24 mouse cellular contexts compared by ENCODE assay signal in the genomic region with DNA sequence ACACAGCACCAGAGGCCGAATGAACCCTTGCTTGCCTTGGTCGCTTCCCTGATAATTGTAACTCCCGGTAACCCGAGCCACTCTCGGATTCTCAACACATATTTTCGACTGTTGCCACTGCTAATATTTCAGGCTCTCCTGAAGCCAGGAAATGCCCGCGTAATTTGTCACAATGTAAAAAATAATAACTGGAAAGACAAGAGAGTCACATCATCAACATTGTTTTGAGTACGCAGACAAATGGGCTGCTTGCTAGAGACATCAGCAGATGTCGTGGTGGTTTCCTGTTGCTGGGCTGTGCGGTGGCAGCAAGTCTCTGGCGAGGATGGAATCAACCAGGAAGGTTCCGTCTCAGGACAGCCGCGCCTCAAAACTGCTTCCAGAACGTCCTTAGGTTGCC.
DNase-seq lines count a peak whose midpoint lies in the region; ATAC-seq lines count a peak whose summit lies in the region.
"Had no signal": no experiment of that assay in that cellular context is flagged by ENCODE, and none has a peak within 500 bp of the region (broad histone marks: within the 10 kb centered on the region; RNA-seq: fewer than 3 reads in every experiment).

No protein-coding gene starts in this region.

- H3K4me1 ChIP-seq in embryonic facial prominence, embryonic 11.5 days (ENCODE audit: control insufficient read depth, insufficient read depth, low read length) = no peaks in the 10 kb centered on the region
- peaks cover 7% of the 10 kb centered on the region; the same call in 1 of the 2 replicates for H3K4me1 ChIP-seq in embryonic facial prominence, embryonic 10.5 days
- no peaks in the 10 kb centered on the region for H3K4me1 ChIP-seq in kidney, embryonic 16.5 days (ENCODE audit: insufficient read depth, low read length)
- no peaks in the 10 kb centered on the region for H3K4me1 ChIP-seq in midbrain, embryonic 11.5 days (ENCODE audit: control insufficient read depth, insufficient read depth, low read length)
- no peaks in the 10 kb centered on the region for H3K4me1 ChIP-seq in midbrain, embryonic 15.5 days
- H3K4me1 ChIP-seq: forebrain, embryonic 13.5 days; liver, embryonic 12.5 days had no signal

- peak; percentile 14 for DNase-seq in embryonic facial prominence, embryonic 11.5 days (ENCODE audit: low spot score)
- DNase-seq in embryonic facial prominence, embryonic 10.5 days (ENCODE audit: low spot score) = no peak
- no peak for DNase-seq in kidney, adult 18-20 months
- peak; percentile 77 for DNase-seq in midbrain, embryonic 11.5 days (ENCODE audit: low spot score, missing footprints)
- no peak for DNase-seq in right cerebral cortex, postnatal 36 days (ENCODE audit: low spot score in 2 of 2)
- no peak for DNase-seq in layer of hippocampus, adult 18-20 months (ENCODE audit: low spot score in 2 of 2)
- DNase-seq: adrenal gland, postnatal 14 days; cerebellum, adult 11-12 months; cerebellum, adult 9-11 months; gastrocnemius, postnatal 25 days; kidney, adult 2 months; kidney, postnatal 14 days; liver, postnatal 0 days; lung, postnatal 36 days; midbrain, embryonic 14.5 days; right cerebral cortex, postnatal 25 days; spleen, adult 18-20 months; thymus, postnatal 14 days had no signal

- no peak overlapping the region for H3K4me3 ChIP-seq in embryonic facial prominence, embryonic 11.5 days (ENCODE audit: low read depth, low read length)
- H3K4me3 ChIP-seq in embryonic facial prominence, embryonic 10.5 days = no peak overlapping the region
- no peak overlapping the region for H3K4me3 ChIP-seq in kidney, embryonic 16.5 days (ENCODE audit: low read length)
- H3K4me3 ChIP-seq in midbrain, embryonic 11.5 days (ENCODE audit: low read depth, low read length) = no peak overlapping the region
- H3K4me3 ChIP-seq in midbrain, embryonic 15.5 days = no peak overlapping the region
- H3K4me3 ChIP-seq: forebrain, embryonic 13.5 days; liver, embryonic 12.5 days had no signal

- no peak overlapping the region for H3K4me2 ChIP-seq in embryonic facial prominence, embryonic 11.5 days (ENCODE audit: low read depth, low read length)
- H3K4me2 ChIP-seq in kidney, embryonic 16.5 days (replicated peaks; ENCODE audit: low read depth, low read length) = peak overlapping the region; percentile 21; the same call in 1 of the 2 replicates
- H3K4me2 ChIP-seq in midbrain, embryonic 11.5 days = no peak overlapping the region
- no peak overlapping the region for H3K4me2 ChIP-seq in midbrain, embryonic 15.5 days
- H3K4me2 ChIP-seq: forebrain, embryonic 13.5 days; liver, embryonic 12.5 days had no signal

- no peaks in the 10 kb centered on the region for H3K27me3 ChIP-seq in embryonic facial prominence, embryonic 11.5 days (ENCODE audit: control insufficient read depth, insufficient read depth, low read length)
- H3K27me3 ChIP-seq in embryonic facial prominence, embryonic 10.5 days (replicated peaks; ENCODE audit: low read depth, poor library complexity, severe bottlenecking) = no peaks in the 10 kb centered on the region
- H3K27me3 ChIP-seq in kidney, embryonic 16.5 days (ENCODE audit: insufficient read depth, low read length) = no peaks in the 10 kb centered on the region
- no peaks in the 10 kb centered on the region for H3K27me3 ChIP-seq in midbrain, embryonic 11.5 days (ENCODE audit: control insufficient read depth, insufficient read depth, low read length)
- no peaks in the 10 kb centered on the region for H3K27me3 ChIP-seq in midbrain, embryonic 15.5 days (replicated peaks)
- H3K27me3 ChIP-seq: forebrain, embryonic 13.5 days; liver, embryonic 12.5 days had no signal

- WGBS in embryonic facial prominence, embryonic 11.5 days = 56% methylated on average over 16 of the region's 16 CpGs
- WGBS in embryonic facial prominence, embryonic 10.5 days = 70% methylated on average over 16 of the region's 16 CpGs
- WGBS in kidney, embryonic 16.5 days = 56% methylated on average over 16 of the region's 16 CpGs
- 88% methylated on average over 16 of the region's 16 CpGs for WGBS in midbrain, embryonic 11.5 days
- 88% methylated on average over 16 of the region's 16 CpGs for WGBS in midbrain, embryonic 15.5 days

- H3K27ac ChIP-seq in embryonic facial prominence, embryonic 11.5 days (replicated peaks; ENCODE audit: low read depth, low read length) = no peak overlapping the region
- H3K27ac ChIP-seq in embryonic facial prominence, embryonic 10.5 days (replicated peaks) = no peak overlapping the region
- H3K27ac ChIP-seq in kidney, embryonic 16.5 days (ENCODE audit: low read length) = no peak overlapping the region
- H3K27ac ChIP-seq in midbrain, embryonic 11.5 days (ENCODE audit: low read depth, low read length) = no peak overlapping the region
- no peak overlapping the region for H3K27ac ChIP-seq in midbrain, embryonic 15.5 days
- H3K27ac ChIP-seq: forebrain, embryonic 13.5 days; liver, embryonic 12.5 days had no signal

- H3K9ac ChIP-seq in embryonic facial prominence, embryonic 11.5 days (replicated peaks; ENCODE audit: low read length) = no peak overlapping the region
- H3K9ac ChIP-seq in kidney, embryonic 16.5 days (replicated peaks; ENCODE audit: low read length) = no peak overlapping the region
- H3K9ac ChIP-seq in midbrain, embryonic 11.5 days (ENCODE audit: low read length) = no peak overlapping the region
- H3K9ac ChIP-seq in midbrain, embryonic 15.5 days = no peak overlapping the region
- H3K9ac ChIP-seq: forebrain, embryonic 13.5 days; liver, embryonic 12.5 days; liver, postnatal 0 days had no signal

- H3K9me3 ChIP-seq in embryonic facial prominence, embryonic 11.5 days (replicated peaks; ENCODE audit: control insufficient read depth, low read length) = no peaks in the 10 kb centered on the region
- H3K9me3 ChIP-seq in embryonic facial prominence, embryonic 10.5 days = no peaks in the 10 kb centered on the region
- 0 out of 2 replicates have a peak, but pooled peaks cover 2% of the 10 kb centered on the region for H3K9me3 ChIP-seq in kidney, embryonic 16.5 days (ENCODE audit: low read length)
- no peaks in the 10 kb centered on the region for H3K9me3 ChIP-seq in midbrain, embryonic 11.5 days (ENCODE audit: control insufficient read depth, low read length)
- no peaks in the 10 kb centered on the region for H3K9me3 ChIP-seq in midbrain, embryonic 15.5 days
- H3K9me3 ChIP-seq: forebrain, embryonic 13.5 days; liver, embryonic 12.5 days had no signal

- no peaks in the 10 kb centered on the region for H3K36me3 ChIP-seq in embryonic facial prominence, embryonic 11.5 days (replicated peaks; ENCODE audit: control insufficient read depth, insufficient read depth, low read depth, low read length)
- no peaks in the 10 kb centered on the region for H3K36me3 ChIP-seq in embryonic facial prominence, embryonic 10.5 days (replicated peaks)
- H3K36me3 ChIP-seq in kidney, embryonic 16.5 days (ENCODE audit: insufficient read depth, low read length) = no peaks in the 10 kb centered on the region
- no peaks in the 10 kb centered on the region for H3K36me3 ChIP-seq in midbrain, embryonic 11.5 days (ENCODE audit: control insufficient read depth, insufficient read depth, low read length)
- H3K36me3 ChIP-seq in midbrain, embryonic 15.5 days (replicated peaks) = no peaks in the 10 kb centered on the region
- H3K36me3 ChIP-seq: liver, embryonic 12.5 days had no signal

- ATAC-seq in embryonic facial prominence, embryonic 11.5 days (replicated peaks; ENCODE audit: insufficient number of reproducible peaks, low FRiP score, low TSS enrichment, low read depth) = no peak
- no peak for ATAC-seq in kidney, embryonic 16.5 days (ENCODE audit: low FRiP score, low TSS enrichment)
- no peak for ATAC-seq in midbrain, embryonic 11.5 days (ENCODE audit: low FRiP score)
- ATAC-seq in midbrain, embryonic 15.5 days (replicated peaks) = no peak
- ATAC-seq: CD4-positive, CD25-positive, alpha-beta regulatory T cell, adult 4 months; forebrain, embryonic 13.5 days; hindbrain, embryonic 16.5 days; liver, embryonic 12.5 days; liver, postnatal 0 days had no signal

Comparison
In these comparisons a context has a peak if more than half of its experiments do, and no peak if none do; other contexts are left out.
1. DNase-seq: peak in embryonic facial prominence, embryonic 11.5 days (single experiment) and midbrain, embryonic 11.5 days (single experiment); none in embryonic facial prominence, embryonic 10.5 days (single experiment), kidney, adult 18-20 months (single experiment), right cerebral cortex, postnatal 36 days (0 of 2) and layer of hippocampus, adult 18-20 months (0 of 2).